Mouse (Mus musculus) frontal cortex, adult (tissue): ENCODE measurements around the gene Cux1.
A peak's percentile ranks its signal among the peaks of the same experiment; 100 is the strongest.
"Not testable (repeated sequence)": the region's sequence is repeated elsewhere in the genome, so short reads cannot be mapped to it uniquely, and the experiment has no call there.

Experiments
- ATAC-seq: cut with Nextera tagmentation; 2 replicates; pipeline ENCODE4 v1.9.2; 2017; ENCODE audit warnings: mild to moderate bottlenecking, moderate library complexity, mixed read lengths; ENCODE audit not compliant: low TSS enrichment

Cux1 gene

GRCm38 (mm10) chr5:136474086-136474485 is 93.2 kb downstream of the Cux1 start:
- no peak for ATAC-seq

- ATAC-seq: no peak
Observed at GRCm38 (mm10) chr5:136473337-136473736, 94.0 kb downstream of the Cux1 start.

DNA sequence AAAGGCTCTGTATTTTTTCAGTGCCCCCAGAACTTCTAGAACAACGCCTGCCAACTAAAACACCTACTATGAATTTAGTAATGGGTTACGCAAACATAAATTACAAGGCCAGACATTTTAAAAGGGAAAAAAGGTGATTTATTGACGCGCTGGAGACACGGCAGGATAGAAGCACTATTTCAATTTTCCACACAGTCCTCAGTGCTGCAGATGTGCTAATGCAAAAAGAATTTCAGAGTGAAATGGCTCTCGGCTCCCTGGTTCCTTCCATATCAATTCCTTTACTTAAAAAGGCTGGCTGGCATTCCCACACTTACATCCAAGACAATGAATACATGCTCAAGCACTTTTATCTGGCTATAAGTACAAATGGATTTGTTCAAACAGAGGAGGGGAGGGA is 94.4 kb downstream of the Cux1 start:
- no peak for ATAC-seq

GRCm38 (mm10) chr5:136470985-136471735 is 96.1 kb downstream of the Cux1 start:
- not testable (repeated sequence) for ATAC-seq

GRCm38 (mm10) chr5:136469301-136469700 is 98.0 kb downstream of the Cux1 start:
- ATAC-seq: no peak

GRCm38 (mm10) chr5:136467360-136467999 is 99.8 kb downstream of the Cux1 start:
- ATAC-seq: no peak

DNA sequence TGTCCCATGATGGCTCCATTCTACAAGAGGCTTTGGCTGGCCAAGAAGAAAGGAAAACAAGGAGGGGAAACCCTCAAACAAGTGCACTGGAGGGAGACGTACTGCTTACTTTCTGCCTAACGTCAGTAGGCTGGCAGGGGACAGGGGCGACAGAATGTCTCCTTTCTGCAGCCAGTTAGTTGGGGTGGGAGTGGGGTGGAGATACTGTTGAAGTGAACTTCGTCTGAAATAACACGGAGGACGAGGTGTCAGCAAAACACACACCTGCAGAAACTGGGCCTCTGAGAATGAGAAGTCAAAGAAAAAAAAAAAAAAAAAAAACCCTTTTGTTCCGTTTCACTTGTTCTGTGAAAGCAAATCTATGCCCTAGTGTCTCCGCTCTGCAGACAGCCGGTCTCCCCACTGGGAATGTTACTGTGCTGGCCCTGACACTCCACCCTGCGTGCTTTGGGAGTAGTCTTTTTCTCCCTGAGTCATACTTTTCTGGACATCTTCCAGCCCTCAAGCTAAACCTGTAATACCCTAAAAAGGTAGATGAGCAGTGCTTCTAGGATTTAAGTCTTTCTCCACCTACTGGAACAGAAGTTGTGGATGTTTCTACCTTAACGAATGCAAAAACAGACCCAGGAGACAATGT is 101.4 kb downstream of the Cux1 start:
- ATAC-seq: peak; percentile 35

DNA sequence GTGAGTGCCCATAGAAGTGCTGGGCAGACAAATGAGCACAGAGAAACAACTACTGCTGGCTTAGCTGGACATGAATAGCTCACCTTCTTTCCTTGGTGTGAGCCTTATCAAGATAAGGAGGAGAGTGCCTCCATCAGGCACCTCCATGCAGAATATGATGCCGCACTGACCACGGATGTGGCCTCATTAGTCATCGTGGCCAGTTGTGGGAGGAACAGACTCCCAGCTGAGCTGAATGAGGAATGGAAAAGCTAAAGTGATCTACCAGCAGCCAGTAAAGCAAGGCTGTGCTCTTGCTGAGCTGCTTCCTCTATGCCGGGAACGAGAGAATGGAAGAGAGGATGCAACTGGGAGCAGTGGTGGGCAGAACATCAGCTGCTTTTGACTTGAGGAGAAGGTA is 101.9 kb downstream of the Cux1 start:
- ATAC-seq: no peak

GRCm38 (mm10) chr5:136464849-136465248 is 102.4 kb downstream of the Cux1 start:
- ATAC-seq: no peak

- no peak for ATAC-seq
Observed at GRCm38 (mm10) chr5:136464128-136464527, 103.2 kb downstream of the Cux1 start.

DNA sequence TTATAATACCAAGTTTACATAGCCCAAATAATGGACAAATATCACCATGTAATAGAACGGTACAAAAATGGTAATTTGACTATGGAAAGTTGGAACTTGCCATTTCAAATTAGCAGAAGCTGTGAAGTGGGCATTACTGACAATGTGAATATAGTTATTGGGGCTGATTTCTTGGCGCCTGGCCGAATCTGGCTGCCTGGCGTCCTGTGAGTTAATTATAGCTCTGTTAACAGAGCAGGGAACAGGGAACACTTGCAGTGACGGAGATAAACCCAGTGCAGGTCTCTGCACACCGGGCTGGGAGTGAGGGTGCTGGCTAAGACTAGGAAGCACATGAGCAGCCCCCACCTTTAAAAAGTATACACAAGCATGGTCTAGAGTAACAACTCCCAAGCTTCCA is 104.7 kb downstream of the Cux1 start:
- no peak for ATAC-seq

- ATAC-seq: no peak
Observed at GRCm38 (mm10) chr5:136459901-136460300, 107.4 kb downstream of the Cux1 start.

DNA sequence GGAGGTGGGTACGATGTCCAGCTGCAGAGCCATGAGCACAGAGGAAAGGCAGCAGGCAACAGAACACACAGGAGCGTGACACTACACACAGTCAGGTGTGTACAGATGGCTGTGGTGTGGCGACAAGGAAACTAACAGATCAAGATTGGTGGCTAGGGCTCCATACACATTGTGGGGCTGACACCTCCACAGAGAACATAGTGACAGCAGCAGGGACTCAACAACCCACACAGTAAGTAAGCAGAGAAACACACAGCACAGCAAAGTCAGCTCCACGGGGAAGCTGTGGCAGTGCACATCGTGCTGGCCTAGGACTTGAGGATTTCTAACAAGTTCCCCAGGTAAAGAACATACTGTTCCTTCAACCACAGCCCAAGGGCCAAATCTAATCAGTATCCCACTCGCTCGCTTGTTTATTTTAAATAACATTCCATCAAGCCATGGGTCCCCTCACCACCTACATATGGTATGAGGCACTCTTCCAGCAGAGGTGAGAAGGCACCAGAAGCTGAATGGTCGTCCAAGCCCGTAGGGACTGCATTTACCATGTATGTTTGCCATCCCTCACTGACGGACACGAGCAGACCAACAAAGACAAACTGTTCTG is 108.3 kb downstream of the Cux1 start:
- peak; percentile 67 for ATAC-seq

DNA sequence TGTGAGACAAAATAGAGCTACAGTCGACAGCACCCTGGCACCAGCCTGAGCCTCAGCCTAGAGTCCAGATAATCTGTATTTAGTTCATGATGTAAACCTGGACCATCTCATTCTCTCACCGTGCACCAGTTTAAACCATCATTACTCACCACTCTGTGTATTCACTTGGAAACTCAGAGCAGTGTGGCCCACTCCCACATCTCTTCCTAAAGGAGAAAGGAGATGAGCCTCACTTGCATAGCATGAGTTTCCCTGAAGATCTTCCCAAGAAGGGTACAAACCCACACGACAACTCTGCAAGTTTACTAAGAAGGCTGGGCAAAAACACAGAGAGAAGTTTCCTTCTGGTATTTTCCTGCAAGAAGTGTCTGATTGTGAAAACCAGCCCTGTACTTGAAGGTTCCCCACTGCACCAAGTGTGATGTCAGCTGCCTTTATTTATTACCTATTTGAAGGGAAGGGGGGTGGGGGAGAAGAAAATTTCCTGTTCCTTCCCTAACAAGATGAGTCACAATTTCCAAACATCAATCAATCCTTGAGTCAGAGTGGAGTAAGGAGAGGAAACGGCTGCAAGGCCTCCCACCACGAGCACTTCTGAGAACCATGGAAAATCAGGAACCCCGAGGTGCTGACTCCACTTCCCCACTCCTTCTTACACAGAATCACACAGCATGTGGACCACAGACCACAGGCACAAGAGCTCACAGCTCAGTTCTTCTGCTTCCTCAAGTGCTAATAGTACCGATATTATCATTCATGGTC is 109.0 kb downstream of the Cux1 start:
- peak; percentile 67 for ATAC-seq

DNA sequence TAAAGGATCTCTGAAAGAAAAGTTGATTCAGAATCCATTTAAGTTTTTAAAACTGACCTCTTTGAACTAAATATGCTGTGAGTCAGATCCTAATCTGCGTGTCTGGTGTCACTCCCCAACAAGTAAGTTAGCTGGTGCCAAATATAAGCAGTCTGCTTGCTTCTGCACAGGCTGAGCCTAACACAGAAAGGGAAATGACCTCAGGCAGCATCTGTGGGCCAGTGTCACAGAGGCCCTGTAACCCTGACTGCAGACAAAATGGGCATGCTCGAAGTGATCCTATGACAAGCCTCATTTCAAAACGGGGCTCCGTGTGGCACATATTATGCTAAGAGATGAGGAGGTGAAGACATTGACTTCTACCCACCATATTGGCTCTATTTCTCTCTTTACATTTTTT is 110.9 kb downstream of the Cux1 start:
- ATAC-seq: no peak

GRCm38 (mm10) chr5:136452681-136453080 is 114.6 kb downstream of the Cux1 start:
- ATAC-seq: peak; percentile 76

GRCm38 (mm10) chr5:136449801-136450200 is 117.5 kb downstream of the Cux1 start:
- ATAC-seq: no peak

DNA sequence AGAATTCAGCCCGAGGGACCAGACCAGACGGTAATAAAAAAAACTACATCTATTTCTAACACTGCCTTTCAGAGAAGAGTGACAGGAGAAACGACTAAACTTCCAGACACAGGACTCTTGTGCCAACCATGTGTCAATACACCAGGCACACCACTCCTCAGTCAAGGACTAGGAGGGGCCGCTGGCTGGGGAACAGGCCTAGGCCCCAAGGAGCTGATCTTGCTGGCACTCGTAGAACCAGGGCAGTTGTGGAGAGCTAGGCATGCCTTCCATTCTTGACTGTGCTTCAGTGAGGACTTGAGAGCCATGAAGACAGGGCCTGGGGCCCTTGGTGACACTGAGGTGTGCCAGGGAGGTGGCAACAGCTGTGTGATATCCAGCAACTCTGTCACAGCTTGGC is 121.3 kb downstream of the Cux1 start:
- no peak for ATAC-seq

- ATAC-seq: no peak
Observed at GRCm38 (mm10) chr5:136442238-136443187, 124.8 kb downstream of the Cux1 start.

DNA sequence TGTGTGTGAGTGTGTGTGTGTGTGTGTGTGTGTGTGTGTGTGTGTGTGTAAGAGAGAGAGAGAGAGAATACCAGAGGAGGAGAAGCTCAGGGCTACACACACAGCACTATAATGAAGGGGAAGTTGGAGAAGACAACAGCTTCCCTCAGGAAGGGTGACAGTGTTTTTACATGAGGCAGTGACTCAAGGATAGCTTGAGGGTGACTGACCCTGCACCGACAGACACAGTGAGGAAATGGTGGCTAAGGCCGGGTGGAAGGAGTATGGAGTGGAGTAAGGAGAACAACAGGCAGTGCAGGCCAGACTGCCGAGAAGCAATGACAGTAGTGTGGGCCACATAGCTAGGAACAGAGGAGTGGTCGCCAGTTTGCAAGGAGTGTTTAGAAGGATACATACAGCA is 137.6 kb downstream of the Cux1 start:
- no peak for ATAC-seq
